Mouse (Mus musculus): ENCODE results near the gene Rptor. TPM values are rescaled to one million over a fixed set of nuclear protein-coding genes. Genes with fewer than 3 reads are reported as not detected.

Rptor gene
- total RNA-seq, 2 experiments from 2014 or later: 34.4 to 34.8 TPM

GRCm38 (mm10) chr11:119683796-119684195 lies 81.1 kb downstream of the Rptor start:
- intact Hi-C loops (cut with DNase I): no loop called here
- DNase-seq: no peak

GRCm38 (mm10) chr11:119685477-119685876 lies 82.8 kb downstream of the Rptor start:
- intact Hi-C loops (cut with DNase I): no loop called here
- peak in 1 of 2 experiments; percentile 24 for DNase-seq

GRCm38 (mm10) chr11:119685910-119686659 lies 83.4 kb downstream of the Rptor start:
- intact Hi-C loops (cut with DNase I): no loop called here

GRCm38 (mm10) chr11:119687316-119687715 lies 84.6 kb downstream of the Rptor start:
- no peak for DNase-seq
- intact Hi-C loops (cut with DNase I): no loop called here

More at GRCm38 (mm10) chr11:119685910-119686659, 83.4 kb downstream of the Rptor start:
- DNase-seq: no peak

- intact Hi-C loops (cut with DNase I): no loop called here
- DNase-seq: no peak
Measured at GRCm38 (mm10) chr11:119687966-119688365, 85.3 kb downstream of the Rptor start.

- no peak for DNase-seq
- intact Hi-C loops (cut with DNase I): no loop called here
Measured at GRCm38 (mm10) chr11:119689936-119690335, 87.2 kb downstream of the Rptor start.

- intact Hi-C loops (cut with DNase I): no loop called here
Measured at GRCm38 (mm10) chr11:119692196-119692910, 89.6 kb downstream of the Rptor start.

GRCm38 (mm10) chr11:119692911-119693261 lies 90.2 kb downstream of the Rptor start:
- intact Hi-C loops (cut with DNase I): no loop called here
- no peak for DNase-seq

More at GRCm38 (mm10) chr11:119692196-119692910, 89.6 kb downstream of the Rptor start:
- no peak for DNase-seq

GRCm38 (mm10) chr11:119694146-119694860 lies 91.6 kb downstream of the Rptor start:
- intact Hi-C loops (cut with DNase I): no loop called here

GRCm38 (mm10) chr11:119696401-119696800 lies 93.7 kb downstream of the Rptor start:
- DNase-seq: no peak
- intact Hi-C loops (cut with DNase I): no loop called here

More at GRCm38 (mm10) chr11:119694146-119694860, 91.6 kb downstream of the Rptor start:
- no peak for DNase-seq

- DNase-seq: no peak
Measured at GRCm38 (mm10) chr11:119705381-119706066, 102.8 kb downstream of the Rptor start.

GRCm38 (mm10) chr11:119707259-119707658 lies 104.6 kb downstream of the Rptor start:
- no peak for DNase-seq
- intact Hi-C loops (cut with DNase I): no loop called here

More at GRCm38 (mm10) chr11:119705381-119706066, 102.8 kb downstream of the Rptor start:
- intact Hi-C loops (cut with DNase I): no loop called here

- DNase-seq: no peak
- intact Hi-C loops (cut with DNase I): no loop called here
Measured at GRCm38 (mm10) chr11:119709239-119709638, 106.5 kb downstream of the Rptor start.

- no peak for DNase-seq
- intact Hi-C loops (cut with DNase I): no loop called here
Measured at GRCm38 (mm10) chr11:119710338-119710737, 107.6 kb downstream of the Rptor start.

- intact Hi-C loops (cut with DNase I): no loop called here
- DNase-seq: no peak
Measured at GRCm38 (mm10) chr11:119710822-119711221, 108.1 kb downstream of the Rptor start.

GRCm38 (mm10) chr11:119715437-119715836 lies 112.7 kb downstream of the Rptor start:
- DNase-seq: no peak
- intact Hi-C loops (cut with DNase I): no loop called here

- intact Hi-C loops (cut with DNase I): no loop called here
Measured at GRCm38 (mm10) chr11:119715841-119716596, 113.3 kb downstream of the Rptor start.

GRCm38 (mm10) chr11:119718115-119718514 lies 115.4 kb downstream of the Rptor start:
- DNase-seq: no peak
- intact Hi-C loops (cut with DNase I): no loop called here

More at GRCm38 (mm10) chr11:119715841-119716596, 113.3 kb downstream of the Rptor start:
- no peak for DNase-seq

All from heart, postnatal 14 days (tissue).